Mouse (Mus musculus) T-helper 2 cell (primary cell): Measurements from ENCODE around the gene Klhl29.

Experiments used
- in situ Hi-C: fragments of 300-600 bp; cut with MboI, MseI; formaldehyde crosslinking; loops from one replicate; pipeline ENCODE4 v1.15.1; 2025; ENCODE audit warnings: high pct_unique_total_duplicates

Gene Klhl29

GRCm38 (mm10) chr12:5375616-5376461 lies at the start of gene Klhl29:
Gene Klhl29 (minus strand): TSS chr12:5375682.
- in situ Hi-C loops: no loop called here

- in situ Hi-C loops: no loop called here
Measured at GRCm38 (mm10) chr12:5425276-5425675, 49.8 kb upstream of the Klhl29 start.

- in situ Hi-C loops: no loop called here
Measured at GRCm38 (mm10) chr12:5415806-5416205, 40.3 kb upstream of the Klhl29 start.

GRCm38 (mm10) chr12:5413976-5414375 lies 38.5 kb upstream of the Klhl29 start:
- in situ Hi-C loops: no loop called here

- in situ Hi-C loops: no loop called here
Measured at GRCm38 (mm10) chr12:5411761-5412537, 36.5 kb upstream of the Klhl29 start.

GRCm38 (mm10) chr12:5411346-5411745 lies 35.9 kb upstream of the Klhl29 start:
- in situ Hi-C loops: no loop called here

GRCm38 (mm10) chr12:5410391-5411115 lies 35.1 kb upstream of the Klhl29 start:
- in situ Hi-C loops: no loop called here

GRCm38 (mm10) chr12:5407175-5407574 lies 31.7 kb upstream of the Klhl29 start:
- in situ Hi-C loops: no loop called here

GRCm38 (mm10) chr12:5397423-5397822 lies 21.9 kb upstream of the Klhl29 start:
- in situ Hi-C loops: no loop called here

- in situ Hi-C loops: no loop called here
Measured at GRCm38 (mm10) chr12:5395188-5395587, 19.7 kb upstream of the Klhl29 start.

- in situ Hi-C loops: no loop called here
Measured at GRCm38 (mm10) chr12:5387112-5387511, 11.6 kb upstream of the Klhl29 start.

- in situ Hi-C loops: no loop called here
Measured at GRCm38 (mm10) chr12:5386688-5387087, 11.2 kb upstream of the Klhl29 start.

- in situ Hi-C loops: no loop called here
Measured at GRCm38 (mm10) chr12:5381694-5382093, 6.2 kb upstream of the Klhl29 start.

- in situ Hi-C loops: loop anchor here (25.0 kb wide), 1 partner anchor 1762 kb away; no protein-coding TSS in a partner anchor
Measured at GRCm38 (mm10) chr12:5374684-5375615, 532 bp downstream of the Klhl29 start.

- in situ Hi-C loops: loop anchor here (25.0 kb wide), 1 partner anchor 1763 kb away; no protein-coding TSS in a partner anchor
Measured at GRCm38 (mm10) chr12:5374196-5374683, 1.2 kb downstream of the Klhl29 start.

GRCm38 (mm10) chr12:5373641-5374195 lies 1.8 kb downstream of the Klhl29 start:
- in situ Hi-C loops: loop anchor here (25.0 kb wide), 1 partner anchor 1764 kb away; no protein-coding TSS in a partner anchor

GRCm38 (mm10) chr12:5369396-5369795 lies 6.1 kb downstream of the Klhl29 start:
- in situ Hi-C loops: loop anchor here (25.0 kb wide), 1 partner anchor 1768 kb away; no protein-coding TSS in a partner anchor

GRCm38 (mm10) chr12:5364836-5365235 lies 10.6 kb downstream of the Klhl29 start:
- in situ Hi-C loops: loop anchor here (25.0 kb wide), 1 partner anchor 1772 kb away; no protein-coding TSS in a partner anchor

GRCm38 (mm10) chr12:5363961-5364634 lies 11.4 kb downstream of the Klhl29 start:
- in situ Hi-C loops: loop anchor here (25.0 kb wide), 1 partner anchor 1773 kb away; no protein-coding TSS in a partner anchor
